Mouse (Mus musculus): ENCODE measurements around the gene Ccr3. TPM values are rescaled to one million over a fixed set of nuclear protein-coding genes. Genes with fewer than 3 reads are reported as not detected.
A peak's percentile ranks its signal among the peaks of the same experiment; 100 is the strongest.

Ccr3 gene
- total and polyA plus RNA-seq, 3 experiments = not detected

DNA sequence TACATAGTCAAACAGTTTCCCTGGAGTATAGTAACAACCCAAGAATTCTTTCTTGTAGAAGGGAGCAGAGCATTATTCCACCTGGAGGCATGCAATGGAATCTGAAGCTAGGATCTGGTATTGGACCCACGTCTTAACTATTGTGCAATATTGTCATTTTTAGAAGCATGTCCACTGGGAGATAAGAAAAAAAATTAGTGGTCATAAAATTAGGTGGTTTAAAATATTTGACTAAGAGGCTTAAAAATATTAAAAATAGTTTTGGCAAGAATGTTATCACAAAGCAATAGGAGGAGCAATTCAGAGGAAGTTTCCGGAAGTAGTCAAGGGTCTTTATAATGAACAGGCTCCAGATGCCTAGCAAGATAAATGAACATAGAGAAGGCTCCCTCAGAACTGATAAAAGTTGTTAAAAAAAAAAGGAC, 16.4 kb downstream of the Ccr3 start (continued):
- TF ChIP-seq POLR2AphosphoS5 (IDR thresholded peaks at IDR 0.05; ENCODE audit: borderline replicate concordance, low read depth, low read length) (no peak), ZKSCAN1 (IDR thresholded peaks at IDR 0.05; ENCODE audit: low read depth, low read length) (no peak), BHLHE40 (IDR thresholded peaks at IDR 0.05; ENCODE audit: borderline replicate concordance, low read depth, low read length) (peak; percentile 15; the same call in 1 of the 2 replicates), CTCF (IDR thresholded peaks at IDR 0.05 in 2 of 3, conservative IDR thresholded peaks at IDR 0.05 in 1 of 3; ENCODE audit: control insufficient read depth in 1 of 3, insufficient read depth in 1 of 3, low read depth in 2 of 3, low read length in 3 of 3, poor library complexity in 1 of 3, severe bottlenecking in 1 of 3) (no peak), SIN3A (IDR thresholded peaks at IDR 0.05; ENCODE audit: low read length) (no peak), GATA1 (IDR thresholded peaks at IDR 0.05; ENCODE audit: low read depth, low read length) (peak; percentile 93), RCOR1 (IDR thresholded peaks at IDR 0.05; ENCODE audit: low read depth, low read length) (peak; percentile 57; the same call in 1 of the 2 replicates), TCF12 (IDR thresholded peaks at IDR 0.05; ENCODE audit: low read depth, low read length) (peak; percentile 91), GABPA (IDR thresholded peaks at IDR 0.05; ENCODE audit: low read depth, low read length) (0 out of 2 replicates have a peak, but pooled peaks have one; percentile 38), USF1 (IDR thresholded peaks at IDR 0.05; ENCODE audit: low read depth, low read length) (no peak), CHD2 (IDR thresholded peaks at IDR 0.05; ENCODE audit: low read length) (no peak), UBTF (IDR thresholded peaks at IDR 0.05; ENCODE audit: borderline replicate concordance, insufficient read depth, low read depth, low read length) (no peak)

GRCm38 (mm10) chr9:124038949-124039348, 17.2 kb downstream of the Ccr3 start:
- Histone ChIP-seq H3K9me3 (replicated peaks; ENCODE audit: insufficient read depth, low read length) (no peaks in the 10 kb centered on the region), H3K4me1 (ENCODE audit: control insufficient read depth in 1 of 2, insufficient read depth in 2 of 2, low read length in 2 of 2) (peaks cover 11 to 18% of the 10 kb centered on the region in 2 experiments), H3K9ac (ENCODE audit: control insufficient read depth, low read depth, low read length, poor library complexity, severe bottlenecking) (no peak overlapping the region; the same call in 1 of the 2 replicates), H3K36me3 (ENCODE audit: control insufficient read depth in 1 of 2, insufficient read depth in 2 of 2, low read length in 2 of 2) (peaks cover 0 to 24% of the 10 kb centered on the region in 2 experiments; a peak in 2 of 4 replicates), H3K27ac (ENCODE audit: control insufficient read depth, low read depth, low read length) (peak overlapping the region; percentile 72; the same call in 1 of the 2 replicates), H3K27me3 (ENCODE audit: control insufficient read depth in 1 of 2, insufficient read depth in 2 of 2, low read length in 2 of 2) (no peaks in the 10 kb centered on the region), H3K79me2 (ENCODE audit: control insufficient read depth, insufficient read depth, low read length, poor library complexity) (no peaks in the 10 kb centered on the region), H3K4me3 (ENCODE audit: control insufficient read depth in 1 of 2, insufficient read depth in 1 of 2, low read depth in 2 of 2, low read length in 2 of 2) (peak overlapping the region in 1 of 2 experiments; percentile 42; a peak in 2 of 4 replicates)
- TF ChIP-seq TCF12 (IDR thresholded peaks at IDR 0.05; ENCODE audit: low read depth, low read length) = no peak
- TF ChIP-seq MAFK (IDR thresholded peaks at IDR 0.05; ENCODE audit: borderline replicate concordance, low read depth, low read length) = no peak
- no peak for TF ChIP-seq ZKSCAN1 (IDR thresholded peaks at IDR 0.05; ENCODE audit: low read depth, low read length)
- TF ChIP-seq ETS1 (IDR thresholded peaks at IDR 0.05; ENCODE audit: low read depth, low read length) = no peak; the same call in 1 of the 2 replicates
- peak; percentile 50 to 72; a peak in 2 of 4 replicates for TF ChIP-seq EP300 (IDR thresholded peaks at IDR 0.05; ENCODE audit: low read depth in 1 of 2, low read length in 2 of 2)
- peak; percentile 60; the same call in 1 of the 2 replicates for TF ChIP-seq MYB (IDR thresholded peaks at IDR 0.05; ENCODE audit: low read depth, low read length)
- no peak for TF ChIP-seq NRF1 (IDR thresholded peaks at IDR 0.05; ENCODE audit: insufficient read depth, low read depth, low read length, poor library complexity, severe bottlenecking)
- DNase-seq (ENCODE audit: low read depth, low spot score) = peak; percentile 56
